Mouse (Mus musculus) naive thymus-derived CD4-positive, alpha-beta T cell, adult 2 months (primary cell): ENCODE data around the gene Gm49776.
"Not testable (repeated sequence)": the region's sequence is repeated elsewhere in the genome, so short reads cannot be mapped to it uniquely, and the experiment has no call there.

Experiments used
- DNase-seq: peaks from one replicate; pipeline ENCODE4 v3.0.0-alpha.2; 2011; ENCODE audit warnings: low read depth

Gm49776 gene

GRCm38 (mm10) chr16:18258221-18258620 lies at the start of gene Gm49776:
Gene Gm49776, minus strand, starts transcription at chr16:18258321.
- no peak for DNase-seq

GRCm38 (mm10) chr16:18289614-18290013 lies 31.5 kb upstream of the Gm49776 start:
- DNase-seq: not testable (repeated sequence)

GRCm38 (mm10) chr16:18289067-18289588 lies 31.0 kb upstream of the Gm49776 start, which contains the start of gene Dgcr8:
Gene Dgcr8, minus strand, starts transcription at chr16:18289246.
- peak; percentile 97 for DNase-seq

GRCm38 (mm10) chr16:18288581-18289061 lies 30.5 kb upstream of the Gm49776 start:
- no peak for DNase-seq

GRCm38 (mm10) chr16:18288166-18288565 lies 30.0 kb upstream of the Gm49776 start:
- DNase-seq: peak; percentile 28

GRCm38 (mm10) chr16:18275166-18275565 lies 17.0 kb upstream of the Gm49776 start:
- DNase-seq: no peak

GRCm38 (mm10) chr16:18268182-18268581 lies 10.1 kb upstream of the Gm49776 start:
- DNase-seq: peak; percentile 30

- DNase-seq: no peak
Observed at GRCm38 (mm10) chr16:18265024-18265423, 6.9 kb upstream of the Gm49776 start.

GRCm38 (mm10) chr16:18253866-18254265 lies 4.3 kb downstream of the Gm49776 start:
- no peak for DNase-seq

GRCm38 (mm10) chr16:18252736-18253135 lies 5.4 kb downstream of the Gm49776 start:
- DNase-seq: no peak

GRCm38 (mm10) chr16:18250828-18251790 lies 7.0 kb downstream of the Gm49776 start:
- DNase-seq: no peak

GRCm38 (mm10) chr16:18250231-18250630 lies 7.9 kb downstream of the Gm49776 start:
- DNase-seq: no peak

- peak; percentile 57 for DNase-seq
Observed at GRCm38 (mm10) chr16:18249364-18249967, 8.7 kb downstream of the Gm49776 start.

- DNase-seq: peak; percentile 98
Observed at GRCm38 (mm10) chr16:18248433-18249363, 9.4 kb downstream of the Gm49776 start, which contains the start of the genes Trmt2a and Ranbp1. Gene Trmt2a, plus strand, starts transcription at chr16:18248679. Gene Ranbp1, minus strand, starts transcription at chr16:18248732.

GRCm38 (mm10) chr16:18247521-18248399 lies 10.4 kb downstream of the Gm49776 start:
- DNase-seq: no peak

- no peak for DNase-seq
Observed at GRCm38 (mm10) chr16:18241581-18241980, 16.5 kb downstream of the Gm49776 start.

- no peak for DNase-seq
Observed at GRCm38 (mm10) chr16:18236676-18237501, 21.2 kb downstream of the Gm49776 start.

GRCm38 (mm10) chr16:18235389-18236065 lies 22.6 kb downstream of the Gm49776 start:
- DNase-seq: peak; percentile 45
